Mouse (Mus musculus) spleen, postnatal 4 days (tissue): Measurements from ENCODE around the gene Cbx6.

Source experiments
- DNase-seq, 2 experiments: peaks; one replicate each; pipeline ENCODE4 v3.0.0; 2022; ENCODE audit warnings: low spot score in 2 of 2

Gene Cbx6

GRCm38 (mm10) chr15:79834130-79834880 is at the start of gene Cbx6, which contains the start of gene Npcd:
TSS of gene Cbx6 (minus strand) at chr15:79834688.
TSS of gene Npcd (minus strand) at chr15:79834237.
- peak; percentile 81 to 89 for DNase-seq

GRCm38 (mm10) chr15:79883352-79883822 is 48.9 kb upstream of the Cbx6 start:
- peak; percentile 87 to 97 for DNase-seq

GRCm38 (mm10) chr15:79882623-79883267 is 48.3 kb upstream of the Cbx6 start:
- no peak for DNase-seq

GRCm38 (mm10) chr15:79880477-79880876 is 46.0 kb upstream of the Cbx6 start:
- no peak for DNase-seq

- DNase-seq, result no peak
Observed at GRCm38 (mm10) chr15:79879319-79879718, 44.8 kb upstream of the Cbx6 start.

- no peak for DNase-seq
Observed at GRCm38 (mm10) chr15:79878725-79879136, 44.2 kb upstream of the Cbx6 start.

- no peak for DNase-seq
Observed at GRCm38 (mm10) chr15:79875261-79875995, 40.9 kb upstream of the Cbx6 start.

GRCm38 (mm10) chr15:79873995-79874394 is 39.5 kb upstream of the Cbx6 start:
- DNase-seq, result no peak

GRCm38 (mm10) chr15:79873545-79873944 is 39.1 kb upstream of the Cbx6 start:
- no peak for DNase-seq

- no peak for DNase-seq
Observed at GRCm38 (mm10) chr15:79867260-79868002, 32.9 kb upstream of the Cbx6 start.

- no peak for DNase-seq
Observed at GRCm38 (mm10) chr15:79859821-79860220, 25.3 kb upstream of the Cbx6 start.

- no peak for DNase-seq
Observed at GRCm38 (mm10) chr15:79858979-79859378, 24.5 kb upstream of the Cbx6 start.

- no peak for DNase-seq
Observed at GRCm38 (mm10) chr15:79850143-79850542, 15.7 kb upstream of the Cbx6 start.

GRCm38 (mm10) chr15:79847100-79847499 is 12.6 kb upstream of the Cbx6 start:
- no peak for DNase-seq

- no peak for DNase-seq
Observed at GRCm38 (mm10) chr15:79845986-79846385, 11.5 kb upstream of the Cbx6 start.

- no peak for DNase-seq
Observed at GRCm38 (mm10) chr15:79842985-79843384, 8.5 kb upstream of the Cbx6 start.

- no peak for DNase-seq
Observed at GRCm38 (mm10) chr15:79840281-79840680, 5.8 kb upstream of the Cbx6 start.

GRCm38 (mm10) chr15:79834881-79835260 is 383 bp upstream of the Cbx6 start:
- no peak for DNase-seq

- peak; percentile 31 to 73 for DNase-seq
Observed at GRCm38 (mm10) chr15:79833251-79834050, 1.0 kb downstream of the Cbx6 start.

- peak; percentile 76 to 91 for DNase-seq
Observed at GRCm38 (mm10) chr15:79832064-79832900, 2.2 kb downstream of the Cbx6 start.
